Mouse (Mus musculus) heart, embryonic 15.5 days (tissue): ENCODE data around the gene Evi2a. TPM values are rescaled to one million over a fixed set of nuclear protein-coding genes. Genes with fewer than 3 reads are reported as not detected.

ENCODE experiments used
- ATAC-seq: fragments of 200-750 bp; cut with Nextera tagmentation; replicated peaks from 2 replicates; pipeline ENCODE4 v1.8.0; 2017; ENCODE audit warnings: low read depth, moderate TSS enrichment; ENCODE audit not compliant: insufficient number of reproducible peaks, insufficient read depth, low FRiP score
- H3K27ac ChIP-seq: fragments of 300-500 bp; sonication (generic); 2 replicates; pipeline ENCODE4 v1.5.1; 2015; ENCODE audit warnings: mild to moderate bottlenecking, inconsistent platforms
- H3K27me3 ChIP-seq: fragments of 300-500 bp; sonication (generic); 2 replicates; pipeline ENCODE4 v1.6.1; 2015; ENCODE audit warnings: inconsistent platforms
- H3K36me3 ChIP-seq: fragments of 300-500 bp; sonication (generic); 2 replicates; pipeline ENCODE4 v1.6.1; 2015; ENCODE audit warnings: mild to moderate bottlenecking, inconsistent platforms
- H3K4me1 ChIP-seq: fragments of 300-500 bp; sonication (generic); replicated peaks from 2 replicates; pipeline ENCODE4 v1.6.1; 2015; ENCODE audit warnings: inconsistent platforms
- H3K4me2 ChIP-seq: fragments of 300-500 bp; sonication (generic); 2 replicates; pipeline ENCODE4 v1.6.1; 2015; ENCODE audit warnings: inconsistent platforms, mild to moderate bottlenecking, moderate library complexity
- H3K4me3 ChIP-seq: fragments of 300-500 bp; sonication (generic); 2 replicates; pipeline ENCODE4 v1.5.1; 2015; ENCODE audit warnings: mild to moderate bottlenecking, inconsistent platforms
- H3K9ac ChIP-seq: fragments of 300-500 bp; sonication (generic); 2 replicates; pipeline ENCODE4 v1.6.1; 2015; ENCODE audit warnings: mild to moderate bottlenecking, inconsistent platforms
- H3K9me3 ChIP-seq: fragments of 300-500 bp; sonication (generic); replicated peaks from 2 replicates; pipeline ENCODE4 v1.6.1; 2016; ENCODE audit warnings: inconsistent platforms
- WGBS: fragments of 180-500 bp; shearing (Covaris S2); methylation state at CpG from one replicate; pipeline ENCODE4 v1.1.7; 2015; ENCODE audit warnings: mixed read lengths; 5-methylcytosine and 5-hydroxymethylcytosine counted together
- polyA plus RNA-seq: library from polyadenylated mRNA; unstranded; fragments of >200 nt; fragmentation: Nextera tagmentation; extraction: Ambion mirVana; gene quantifications from 2 replicates; pipeline ENCODE4 v1.2.1, GENCODE M21; 2015

The Evi2a gene
- polyA plus RNA-seq, 1 experiment from 2014 or later: 2.3 TPM

GRCm38 (mm10) chr11:79524310-79524575 lies 6.2 kb downstream of the Evi2a start:
- Histone ChIP-seq H3K9me3 (no peaks in the 10 kb centered on the region), H3K36me3 (no peaks in the 10 kb centered on the region), H3K27me3 (no peaks in the 10 kb centered on the region), H3K4me1 (peaks cover 11% of the 10 kb centered on the region), H3K9ac (no peak overlapping the region), H3K4me3 (no peak overlapping the region), H3K4me2 (no peak overlapping the region), H3K27ac (no peak overlapping the region)
- 80% methylated on average over 1 of the region's 1 CpGs for WGBS
- no peak for ATAC-seq

GRCm38 (mm10) chr11:79523560-79524309 lies 6.7 kb downstream of the Evi2a start, which contains the start of gene Evi2b:
TSS of gene Evi2b (minus strand) at chr11:79523762.
- peak within 1 kb of the TSS; percentile 8; the same call in 1 of the 2 replicates for H3K27ac ChIP-seq
- H3K4me3 ChIP-seq: no peak within 1 kb of the TSS
- H3K27me3 ChIP-seq: no peaks in the 10 kb centered on the region
- H3K4me1 ChIP-seq: peaks cover 11% of the 10 kb centered on the region
- no peak for ATAC-seq
- H3K9me3 ChIP-seq: no peaks in the 10 kb centered on the region
- H3K9ac ChIP-seq: no peak within 1 kb of the TSS
- WGBS: 68% methylated on average over 10 of the region's 10 CpGs
- no peaks in the 10 kb centered on the region for H3K36me3 ChIP-seq
- H3K4me2 ChIP-seq: no peak within 1 kb of the TSS

GRCm38 (mm10) chr11:79522944-79523343 lies 7.5 kb downstream of the Evi2a start:
- Histone ChIP-seq H3K9ac (no peak overlapping the region), H3K36me3 (no peaks in the 10 kb centered on the region), H3K9me3 (no peaks in the 10 kb centered on the region), H3K27me3 (no peaks in the 10 kb centered on the region), H3K4me1 (peaks cover 11% of the 10 kb centered on the region), H3K27ac (no peak overlapping the region), H3K4me3 (no peak overlapping the region), H3K4me2 (no peak overlapping the region)
- 86% methylated on average over 1 of the region's 1 CpGs for WGBS
- ATAC-seq: no peak

GRCm38 (mm10) chr11:79521930-79522329 lies 8.5 kb downstream of the Evi2a start:
- no peak overlapping the region for H3K4me2 ChIP-seq
- H3K4me3 ChIP-seq: no peak overlapping the region
- no peaks in the 10 kb centered on the region for H3K27me3 ChIP-seq
- H3K9me3 ChIP-seq: no peaks in the 10 kb centered on the region
- ATAC-seq: no peak
- no peak overlapping the region for H3K27ac ChIP-seq
- no peaks in the 10 kb centered on the region for H3K36me3 ChIP-seq
- H3K9ac ChIP-seq: no peak overlapping the region
- H3K4me1 ChIP-seq: peaks cover 4% of the 10 kb centered on the region

- no peak overlapping the region for H3K4me2 ChIP-seq
- H3K4me1 ChIP-seq: no peaks in the 10 kb centered on the region
- no peaks in the 10 kb centered on the region for H3K36me3 ChIP-seq
- no peak for ATAC-seq
- no peaks in the 10 kb centered on the region for H3K27me3 ChIP-seq
- no peaks in the 10 kb centered on the region for H3K9me3 ChIP-seq
- H3K27ac ChIP-seq: no peak overlapping the region
- H3K4me3 ChIP-seq: no peak overlapping the region
- H3K9ac ChIP-seq: no peak overlapping the region
Observed at GRCm38 (mm10) chr11:79520772-79521171, 9.6 kb downstream of the Evi2a start.

GRCm38 (mm10) chr11:79519878-79520291 lies 10.5 kb downstream of the Evi2a start:
- no peaks in the 10 kb centered on the region for H3K27me3 ChIP-seq
- no peak overlapping the region for H3K4me3 ChIP-seq
- H3K36me3 ChIP-seq: no peaks in the 10 kb centered on the region
- H3K9me3 ChIP-seq: no peaks in the 10 kb centered on the region
- no peaks in the 10 kb centered on the region for H3K4me1 ChIP-seq
- H3K9ac ChIP-seq: no peak overlapping the region
- H3K4me2 ChIP-seq: no peak overlapping the region
- H3K27ac ChIP-seq: no peak overlapping the region
- ATAC-seq: no peak
- 61% methylated on average over 1 of the region's 1 CpGs for WGBS

GRCm38 (mm10) chr11:79519299-79519698 lies 11.1 kb downstream of the Evi2a start:
- WGBS: 82% methylated on average over 6 of the region's 6 CpGs
- H3K27ac ChIP-seq: no peak overlapping the region

GRCm38 (mm10) chr11:79515798-79516197 lies 14.6 kb downstream of the Evi2a start:
- WGBS: 94% methylated on average over 2 of the region's 2 CpGs
- no peaks in the 10 kb centered on the region for H3K27me3 ChIP-seq

More at GRCm38 (mm10) chr11:79519299-79519698, 11.1 kb downstream of the Evi2a start:
- no peak overlapping the region for H3K4me3 ChIP-seq
- H3K9ac ChIP-seq: no peak overlapping the region
- no peaks in the 10 kb centered on the region for H3K9me3 ChIP-seq
- no peaks in the 10 kb centered on the region for H3K4me1 ChIP-seq
- no peak for ATAC-seq
- H3K36me3 ChIP-seq: no peaks in the 10 kb centered on the region
- no peak overlapping the region for H3K4me2 ChIP-seq
- no peaks in the 10 kb centered on the region for H3K27me3 ChIP-seq

GRCm38 (mm10) chr11:79515331-79515730 lies 15.1 kb downstream of the Evi2a start:
- H3K27ac ChIP-seq: no peak overlapping the region
- no peak overlapping the region for H3K4me2 ChIP-seq
- 70% methylated on average over 6 of the region's 6 CpGs for WGBS
- no peak overlapping the region for H3K4me3 ChIP-seq
- ATAC-seq: no peak
- no peaks in the 10 kb centered on the region for H3K9me3 ChIP-seq
- no peaks in the 10 kb centered on the region for H3K4me1 ChIP-seq
- no peaks in the 10 kb centered on the region for H3K27me3 ChIP-seq
- no peak overlapping the region for H3K9ac ChIP-seq
- H3K36me3 ChIP-seq: no peaks in the 10 kb centered on the region

More at GRCm38 (mm10) chr11:79515798-79516197, 14.6 kb downstream of the Evi2a start:
- Histone ChIP-seq H3K27ac (no peak overlapping the region), H3K9me3 (no peaks in the 10 kb centered on the region), H3K4me1 (no peaks in the 10 kb centered on the region), H3K36me3 (no peaks in the 10 kb centered on the region), H3K9ac (no peak overlapping the region), H3K4me2 (no peak overlapping the region), H3K4me3 (no peak overlapping the region)
- ATAC-seq: no peak

- Histone ChIP-seq H3K4me1 (no peaks in the 10 kb centered on the region), H3K27me3 (no peaks in the 10 kb centered on the region), H3K4me3 (no peak overlapping the region), H3K27ac (no peak overlapping the region), H3K36me3 (no peaks in the 10 kb centered on the region), H3K4me2 (no peak overlapping the region), H3K9me3 (no peaks in the 10 kb centered on the region), H3K9ac (no peak overlapping the region)
- 92% methylated on average over 3 of the region's 3 CpGs for WGBS
- ATAC-seq: no peak
Observed at GRCm38 (mm10) chr11:79511970-79512369, 18.4 kb downstream of the Evi2a start.

GRCm38 (mm10) chr11:79504506-79504905 lies 25.9 kb downstream of the Evi2a start:
- no peak overlapping the region for H3K9ac ChIP-seq
- 90% methylated on average over 7 of the region's 7 CpGs for WGBS
- H3K27me3 ChIP-seq: no peaks in the 10 kb centered on the region

GRCm38 (mm10) chr11:79503845-79504244 lies 26.6 kb downstream of the Evi2a start, which contains the start of gene Omg:
TSS of gene Omg (minus strand) at chr11:79504084.
- WGBS: 55% methylated on average over 8 of the region's 8 CpGs
- H3K4me3 ChIP-seq: no peak within 1 kb of the TSS
- ATAC-seq: no peak
- H3K36me3 ChIP-seq: no peaks in the 10 kb centered on the region
- no peaks in the 10 kb centered on the region for H3K27me3 ChIP-seq
- no peaks in the 10 kb centered on the region for H3K4me1 ChIP-seq
- no peak within 1 kb of the TSS for H3K27ac ChIP-seq
- H3K9ac ChIP-seq: no peak within 1 kb of the TSS
- H3K9me3 ChIP-seq: no peaks in the 10 kb centered on the region
- no peak within 1 kb of the TSS for H3K4me2 ChIP-seq

More at GRCm38 (mm10) chr11:79504506-79504905, 25.9 kb downstream of the Evi2a start:
- H3K9me3 ChIP-seq: no peaks in the 10 kb centered on the region
- no peak for ATAC-seq
- H3K4me3 ChIP-seq: no peak overlapping the region
- no peaks in the 10 kb centered on the region for H3K36me3 ChIP-seq
- no peaks in the 10 kb centered on the region for H3K4me1 ChIP-seq
- H3K27ac ChIP-seq: no peak overlapping the region
- H3K4me2 ChIP-seq: no peak overlapping the region
